Mouse (Mus musculus): ENCODE data around the gene Olfr1084.
"Not testable (repeated sequence)": the region's sequence is repeated elsewhere in the genome, so short reads cannot be mapped to it uniquely, and the experiment has no call there.

Gene Olfr1084

GRCm38 (mm10) chr2:86639625-86640024 is at the start of gene Olfr1084:
Olfr1084 (minus strand) TSS chr2:86639725.
- DNase-seq (ENCODE audit: low read depth): not testable (repeated sequence)

GRCm38 (mm10) chr2:86679992-86680391 is 40.5 kb upstream of the Olfr1084 start, which contains the start of gene Olfr1086:
Olfr1086 (minus strand) TSS chr2:86680092.
- no peak for DNase-seq (ENCODE audit: low read depth)

GRCm38 (mm10) chr2:86661919-86662318 is 22.4 kb upstream of the Olfr1084 start, which contains the start of gene Olfr1085:
Olfr1085 (minus strand) TSS chr2:86662019.
- no peak for DNase-seq (ENCODE audit: low read depth)

- not testable (repeated sequence) for DNase-seq (ENCODE audit: low read depth)
These were observed 40.7 kb downstream of the Olfr1084 start, which contains the start of gene Olfr1082 for GRCm38 (mm10) chr2:86598866-86599265. Olfr1082 (minus strand) TSS chr2:86598966.

Data from NIH3T3 (cell line).